Mouse (Mus musculus): Measurements from ENCODE around the gene Vasn. TPM values are rescaled to one million over a fixed set of nuclear protein-coding genes. Genes with fewer than 3 reads are reported as not detected.
"Not testable (repeated sequence)": the region's sequence is repeated elsewhere in the genome, so short reads cannot be mapped to it uniquely, and the experiment has no call there.

The Vasn gene
- polyA plus RNA-seq, 1 experiment from 2014 or later, result 3.9 TPM

DNA sequence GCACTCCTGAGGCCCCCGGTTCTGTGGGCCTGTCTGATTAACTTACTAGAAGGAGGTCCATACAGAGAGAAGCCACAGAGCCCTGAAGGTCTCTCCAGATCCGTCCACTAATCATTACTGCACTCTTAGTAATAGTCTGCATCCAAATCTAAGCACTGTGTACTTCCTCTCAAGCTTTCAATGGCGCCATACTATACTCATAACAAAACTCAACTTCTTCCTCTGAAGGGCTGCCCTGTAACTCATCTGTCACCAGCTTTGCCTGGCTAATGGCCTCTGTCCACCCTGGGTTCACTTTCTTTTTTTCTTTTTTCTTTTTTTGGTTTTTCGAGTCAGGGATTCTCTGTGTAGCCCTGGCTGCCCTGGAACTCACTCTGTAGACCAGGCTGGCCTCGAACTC, 38.3 kb downstream of the Vasn start:
- DNase-seq (no peak), ATAC-seq (ENCODE audit: low FRiP score, low TSS enrichment) (no peak)
- H3K9ac ChIP-seq (replicated peaks; ENCODE audit: low read length), result no peak overlapping the region
- H3K4me1 ChIP-seq (ENCODE audit: control insufficient read depth, insufficient read depth, low read length), result peaks cover 4% of the 10 kb centered on the region; the same call in 1 of the 2 replicates
- H3K27me3 ChIP-seq (ENCODE audit: control insufficient read depth, insufficient read depth, low read length), result no peaks in the 10 kb centered on the region
- peak overlapping the region; percentile 95; the same call in 1 of the 2 replicates for H3K4me2 ChIP-seq (ENCODE audit: low read length)
- H3K27ac ChIP-seq (replicated peaks; ENCODE audit: low read depth, low read length), result no peak overlapping the region
- no peaks in the 10 kb centered on the region for H3K9me3 ChIP-seq (ENCODE audit: control insufficient read depth, low read length)
- no peak overlapping the region for H3K4me3 ChIP-seq (replicated peaks; ENCODE audit: low read depth, low read length)
- H3K36me3 ChIP-seq (ENCODE audit: control insufficient read depth, insufficient read depth, low read length), result peaks cover 32% of the 10 kb centered on the region
- 83% methylated on average over 5 of the region's 5 CpGs for WGBS

DNA sequence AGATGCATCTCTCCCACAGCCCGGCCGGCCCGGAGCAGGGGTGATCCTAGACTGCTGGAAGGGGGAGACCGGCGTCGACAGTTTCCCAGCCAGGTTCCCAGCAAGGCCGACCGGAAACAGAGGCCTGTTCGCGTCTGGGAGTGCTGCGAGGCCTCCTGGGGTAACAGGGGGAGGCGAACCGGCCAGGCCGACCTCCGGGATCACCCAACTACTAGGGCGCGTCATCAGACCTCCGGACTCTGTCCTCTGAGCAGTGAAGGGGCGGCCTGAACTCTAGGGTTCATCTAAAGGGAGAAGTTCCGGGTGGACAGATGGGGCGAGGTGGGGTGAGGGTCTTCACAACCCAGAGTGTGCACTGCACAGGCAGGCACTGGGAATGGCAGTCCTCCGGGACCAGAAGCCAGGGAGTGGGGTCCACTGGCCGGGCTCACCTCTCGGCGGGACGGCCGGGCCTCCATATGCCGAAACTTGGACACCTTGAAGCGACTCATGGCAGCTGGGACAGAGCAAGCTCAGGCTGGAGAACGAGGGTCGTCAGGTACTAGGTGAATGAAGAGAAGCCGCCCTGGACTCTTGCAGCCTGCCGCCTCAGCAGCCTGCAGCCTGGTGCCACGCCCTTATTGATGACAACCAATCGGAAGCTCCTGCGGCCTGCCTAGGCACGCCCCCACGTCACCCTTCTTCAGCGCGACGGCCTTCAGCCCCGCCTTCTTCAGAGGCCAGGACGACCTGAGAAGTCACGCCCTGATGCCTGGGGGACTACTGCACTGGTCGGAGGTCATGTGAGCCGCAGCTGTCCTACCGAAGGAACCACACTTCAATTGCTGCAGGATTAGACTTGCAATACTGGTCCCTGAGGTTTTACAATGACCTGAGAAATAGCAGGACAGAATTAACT, 39.6 kb downstream of the Vasn start, which contains the start of gene Coro7:
Gene Coro7, minus strand, starts transcription at position 657 of the 898 bp plus-strand sequence.
- H3K27ac ChIP-seq (replicated peaks; ENCODE audit: low read depth, low read length), result peak within 1 kb of the TSS; percentile 49; the same call in 1 of the 2 replicates
- peak; percentile 91 for ATAC-seq (ENCODE audit: low FRiP score, low TSS enrichment)
- WGBS, result under 1% methylated on average over 47 of the region's 47 CpGs

DNA sequence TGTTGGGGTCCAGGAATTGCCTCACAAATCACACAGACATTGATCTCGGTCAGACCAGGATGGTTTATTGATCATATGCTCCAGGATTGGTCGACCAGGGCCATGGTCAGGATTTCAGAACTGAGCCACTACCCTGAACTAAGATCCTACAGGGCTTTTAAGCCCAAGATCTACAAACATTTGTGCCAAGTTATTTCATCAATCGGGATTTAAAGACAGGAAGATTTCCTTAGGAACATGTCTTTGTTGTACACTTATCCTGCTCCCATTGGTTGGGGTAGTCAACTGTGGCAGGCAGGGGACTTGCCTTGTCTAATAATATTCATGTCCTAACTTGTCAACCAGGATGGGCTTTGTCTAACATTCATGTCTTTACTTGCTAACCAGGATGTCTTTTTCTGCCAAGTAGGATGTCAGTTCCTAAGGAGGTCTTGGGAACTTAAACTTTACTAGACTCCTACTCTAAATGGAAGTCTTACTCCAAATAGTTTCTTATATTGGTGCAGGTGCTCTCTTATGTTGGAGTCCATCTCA, 41.2 kb downstream of the Vasn start:
- peaks cover 12% of the 10 kb centered on the region; the same call in 1 of the 2 replicates for H3K4me1 ChIP-seq (ENCODE audit: control insufficient read depth, insufficient read depth, low read length)
- not testable (repeated sequence) for ATAC-seq (ENCODE audit: low FRiP score, low TSS enrichment); H3K36me3 ChIP-seq (ENCODE audit: control insufficient read depth, insufficient read depth, low read length); H3K27me3 ChIP-seq (ENCODE audit: control insufficient read depth, insufficient read depth, low read length); DNase-seq; H3K27ac ChIP-seq (replicated peaks; ENCODE audit: low read depth, low read length); H3K9ac ChIP-seq (replicated peaks; ENCODE audit: low read length); H3K9me3 ChIP-seq (ENCODE audit: control insufficient read depth, low read length); H3K4me3 ChIP-seq (replicated peaks; ENCODE audit: low read depth, low read length); H3K4me2 ChIP-seq (ENCODE audit: low read length)
- whole genome bisulfite sequencing, result 81% methylated on average over 3 of the region's 3 CpGs

More for the DNA sequence above, 39.6 kb downstream of the Vasn start, which contains the start of gene Coro7:
- Histone ChIP-seq H3K27me3 (ENCODE audit: control insufficient read depth, insufficient read depth, low read length) (no peaks in the 10 kb centered on the region), H3K4me1 (ENCODE audit: control insufficient read depth, insufficient read depth, low read length) (peaks cover 4% of the 10 kb centered on the region; the same call in 1 of the 2 replicates), H3K9ac (replicated peaks; ENCODE audit: low read length) (peak within 1 kb of the TSS; percentile 70), H3K36me3 (ENCODE audit: control insufficient read depth, insufficient read depth, low read length) (peaks cover 19% of the 10 kb centered on the region), H3K9me3 (ENCODE audit: control insufficient read depth, low read length) (no peaks in the 10 kb centered on the region), H3K4me2 (ENCODE audit: low read length) (peak within 1 kb of the TSS; percentile 95), H3K4me3 (replicated peaks; ENCODE audit: low read depth, low read length) (peak within 1 kb of the TSS; percentile 58)
- peak; percentile 93 for DNase-seq

DNA sequence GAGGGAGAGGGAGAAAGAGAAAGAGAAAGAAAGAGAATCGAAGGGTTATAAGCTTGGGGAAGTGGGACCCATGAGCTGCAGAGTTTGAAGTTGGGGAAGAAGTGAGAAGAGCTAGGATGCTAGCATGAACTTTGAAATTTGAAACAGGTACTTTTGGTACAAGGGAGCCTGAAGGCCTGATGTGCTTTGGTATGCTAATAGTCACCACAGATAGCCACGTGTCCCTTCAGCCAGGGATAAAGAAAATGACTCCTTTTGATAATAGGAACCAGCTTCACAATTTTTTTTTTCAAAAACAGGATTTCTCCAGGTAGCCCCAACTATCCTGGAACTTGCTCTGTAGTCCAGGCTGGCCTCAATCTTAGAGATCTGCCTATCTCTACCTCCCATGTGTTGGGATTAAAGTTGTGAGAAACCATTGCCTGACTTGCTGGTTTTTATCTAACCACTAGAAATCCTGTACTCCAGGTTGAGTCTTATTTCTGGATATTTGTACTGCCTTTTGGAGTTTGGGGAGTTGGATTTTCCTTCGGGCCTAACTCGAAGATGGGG, 43.0 kb downstream of the Vasn start:
- ATAC-seq (ENCODE audit: low FRiP score, low TSS enrichment) (no peak), DNase-seq (no peak)
- H3K4me2 ChIP-seq (ENCODE audit: low read length), result peak overlapping the region; percentile 94
- H3K36me3 ChIP-seq (ENCODE audit: control insufficient read depth, insufficient read depth, low read length), result peaks cover 7% of the 10 kb centered on the region
- H3K9me3 ChIP-seq (ENCODE audit: control insufficient read depth, low read length), result no peaks in the 10 kb centered on the region
- H3K27ac ChIP-seq (replicated peaks; ENCODE audit: low read depth, low read length), result no peak overlapping the region
- H3K27me3 ChIP-seq (ENCODE audit: control insufficient read depth, insufficient read depth, low read length), result no peaks in the 10 kb centered on the region
- peaks cover 12% of the 10 kb centered on the region; the same call in 1 of the 2 replicates for H3K4me1 ChIP-seq (ENCODE audit: control insufficient read depth, insufficient read depth, low read length)
- H3K4me3 ChIP-seq (replicated peaks; ENCODE audit: low read depth, low read length), result peak overlapping the region; percentile 89; the same call in 1 of the 2 replicates
- H3K9ac ChIP-seq (replicated peaks; ENCODE audit: low read length), result no peak overlapping the region
- WGBS, result 82% methylated on average over 4 of the region's 4 CpGs

- Histone ChIP-seq H3K36me3 (ENCODE audit: control insufficient read depth, insufficient read depth, low read length) (peaks cover 10% of the 10 kb centered on the region), H3K4me2 (ENCODE audit: low read length) (peak overlapping the region; percentile 94), H3K9ac (replicated peaks; ENCODE audit: low read length) (peak overlapping the region; percentile 80), H3K4me3 (replicated peaks; ENCODE audit: low read depth, low read length) (peak overlapping the region; percentile 89), H3K27me3 (ENCODE audit: control insufficient read depth, insufficient read depth, low read length) (no peaks in the 10 kb centered on the region), H3K4me1 (ENCODE audit: control insufficient read depth, insufficient read depth, low read length) (peaks cover 12% of the 10 kb centered on the region; the same call in 1 of the 2 replicates), H3K9me3 (ENCODE audit: control insufficient read depth, low read length) (no peaks in the 10 kb centered on the region), H3K27ac (replicated peaks; ENCODE audit: low read depth, low read length) (peak overlapping the region; percentile 50)
- WGBS, result 34% methylated on average over 9 of the region's 9 CpGs
- no peak for DNase-seq
- no peak for ATAC-seq (ENCODE audit: low FRiP score, low TSS enrichment)
These were observed 43.4 kb downstream of the Vasn start for GRCm38 (mm10) chr16:4683193-4683580.

DNA sequence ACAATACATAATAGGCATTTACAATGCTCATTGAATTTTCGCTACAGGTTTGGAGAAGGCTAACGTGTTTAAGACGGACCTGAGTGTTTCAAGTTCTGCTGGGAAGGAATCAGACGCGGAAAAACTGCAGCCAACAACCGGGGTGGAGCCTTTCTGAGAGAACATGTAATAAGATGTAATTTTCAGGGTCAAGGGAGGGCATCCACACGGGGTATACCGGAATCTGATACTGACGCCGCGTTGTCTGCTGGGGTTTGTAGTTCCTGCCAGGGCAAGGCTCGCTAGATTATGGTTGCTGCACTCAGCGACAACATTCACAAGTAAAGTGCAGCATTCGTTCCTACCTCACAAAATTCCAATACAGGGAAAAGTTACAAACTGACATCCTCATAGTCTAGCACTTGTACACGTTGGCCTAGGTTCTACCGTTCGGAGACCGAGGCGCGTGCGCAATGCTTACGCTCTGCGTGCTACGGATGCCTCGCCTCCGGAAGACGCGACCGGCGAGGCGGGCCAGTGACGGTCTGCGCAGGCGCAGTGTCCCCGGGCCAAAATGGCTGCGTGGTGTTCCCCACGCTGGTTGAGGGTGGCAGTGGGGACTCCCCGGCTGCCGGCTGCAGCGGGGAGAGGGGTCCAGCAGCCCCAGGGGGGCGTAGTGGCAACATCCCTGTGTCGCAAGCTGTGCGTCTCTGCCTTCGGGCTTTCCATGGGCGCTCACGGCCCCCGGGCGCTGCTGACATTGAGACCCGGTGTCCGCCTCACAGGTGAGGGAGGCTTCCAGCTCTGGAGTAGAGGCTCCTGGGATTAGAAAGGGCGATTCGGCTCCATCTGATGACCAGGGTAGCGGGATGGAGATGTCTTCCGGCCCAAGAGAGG, 44.1 kb downstream of the Vasn start:
- Histone ChIP-seq H3K9me3 (ENCODE audit: control insufficient read depth, low read length) (no peaks in the 10 kb centered on the region), H3K4me2 (ENCODE audit: low read length) (peak overlapping the region; percentile 94), H3K9ac (replicated peaks; ENCODE audit: low read length) (peak overlapping the region; percentile 80), H3K4me1 (ENCODE audit: control insufficient read depth, insufficient read depth, low read length) (peaks cover 12% of the 10 kb centered on the region; the same call in 1 of the 2 replicates), H3K27ac (replicated peaks; ENCODE audit: low read depth, low read length) (peak overlapping the region; percentile 50), H3K27me3 (ENCODE audit: control insufficient read depth, insufficient read depth, low read length) (no peaks in the 10 kb centered on the region), H3K4me3 (replicated peaks; ENCODE audit: low read depth, low read length) (peak overlapping the region; percentile 89), H3K36me3 (ENCODE audit: control insufficient read depth, insufficient read depth, low read length) (peaks cover 14% of the 10 kb centered on the region)
- peak; percentile 86 for ATAC-seq (ENCODE audit: low FRiP score, low TSS enrichment)
- under 1% methylated on average over 54 of the region's 54 CpGs for WGBS
- DNase-seq, result peak; percentile 99

GRCm38 (mm10) chr16:4684457-4684791, 44.7 kb downstream of the Vasn start:
- Histone ChIP-seq H3K4me2 (ENCODE audit: low read length) (peak overlapping the region; percentile 94), H3K27me3 (ENCODE audit: control insufficient read depth, insufficient read depth, low read length) (no peaks in the 10 kb centered on the region), H3K27ac (replicated peaks; ENCODE audit: low read depth, low read length) (peak overlapping the region; percentile 50; the same call in 1 of the 2 replicates), H3K36me3 (ENCODE audit: control insufficient read depth, insufficient read depth, low read length) (peaks cover 19% of the 10 kb centered on the region), H3K9me3 (ENCODE audit: control insufficient read depth, low read length) (no peaks in the 10 kb centered on the region), H3K9ac (replicated peaks; ENCODE audit: low read length) (peak overlapping the region; percentile 80), H3K4me3 (replicated peaks; ENCODE audit: low read depth, low read length) (peak overlapping the region; percentile 89), H3K4me1 (ENCODE audit: control insufficient read depth, insufficient read depth, low read length) (peaks cover 9% of the 10 kb centered on the region; the same call in 1 of the 2 replicates)
- 2% methylated on average over 9 of the region's 9 CpGs for WGBS
- ATAC-seq (ENCODE audit: low FRiP score, low TSS enrichment), result no peak
- DNase-seq, result no peak

GRCm38 (mm10) chr16:4689371-4689770, 49.6 kb downstream of the Vasn start:
- not testable (repeated sequence) for H3K9ac ChIP-seq (replicated peaks; ENCODE audit: low read length); H3K9me3 ChIP-seq (ENCODE audit: control insufficient read depth, low read length); DNase-seq; H3K4me3 ChIP-seq (replicated peaks; ENCODE audit: low read depth, low read length); H3K4me1 ChIP-seq (ENCODE audit: control insufficient read depth, insufficient read depth, low read length); ATAC-seq (ENCODE audit: low FRiP score, low TSS enrichment); H3K27ac ChIP-seq (replicated peaks; ENCODE audit: low read depth, low read length); H3K27me3 ChIP-seq (ENCODE audit: control insufficient read depth, insufficient read depth, low read length); H3K4me2 ChIP-seq (ENCODE audit: low read length)
- 99% methylated on average over 4 of the region's 4 CpGs for WGBS
- peaks cover 69% of the 10 kb centered on the region for H3K36me3 ChIP-seq (ENCODE audit: control insufficient read depth, insufficient read depth, low read length)

Data from midbrain, embryonic 14.5 days (tissue).